Mouse (Mus musculus): Measurements from ENCODE around the gene Gm12790.
"Not testable (repeated sequence)": the region's sequence is repeated elsewhere in the genome, so short reads cannot be mapped to it uniquely, and the experiment has no call there.

The Gm12790 gene

GRCm38 (mm10) chr4:101980949-101981348 lies at the start of gene Gm12790:
TSS of gene Gm12790 (minus strand) at chr4:101981049.
- not testable (repeated sequence) for DNase-seq (ENCODE audit: extremely low spot score, low spot score)

GRCm38 (mm10) chr4:102026619-102027018 lies 45.8 kb upstream of the Gm12790 start:
- no peak for DNase-seq (ENCODE audit: extremely low spot score, low spot score)

GRCm38 (mm10) chr4:101998267-101998922 lies 17.5 kb upstream of the Gm12790 start:
- peak; percentile 73 for DNase-seq (ENCODE audit: extremely low spot score, low spot score)

GRCm38 (mm10) chr4:101997426-101997825 lies 16.6 kb upstream of the Gm12790 start:
- DNase-seq (ENCODE audit: extremely low spot score, low spot score): no peak

GRCm38 (mm10) chr4:101986326-101986725 lies 5.5 kb upstream of the Gm12790 start, which contains the start of gene Gm12789:
TSS of gene Gm12789 (plus strand) at chr4:101986626.
- DNase-seq (ENCODE audit: extremely low spot score, low spot score): not testable (repeated sequence)

- DNase-seq (ENCODE audit: extremely low spot score, low spot score): no peak
These were observed 4.8 kb upstream of the Gm12790 start for GRCm38 (mm10) chr4:101985678-101986077.

GRCm38 (mm10) chr4:101940107-101940506 lies 40.7 kb downstream of the Gm12790 start, which contains the start of gene Gm12794:
TSS of gene Gm12794 (plus strand) at chr4:101940407.
- DNase-seq (ENCODE audit: extremely low spot score, low spot score): not testable (repeated sequence)

Data from neural tube, embryonic 10.5 days (tissue).